8 mouse cellular contexts compared by ENCODE assay signal in the genomic region with DNA sequence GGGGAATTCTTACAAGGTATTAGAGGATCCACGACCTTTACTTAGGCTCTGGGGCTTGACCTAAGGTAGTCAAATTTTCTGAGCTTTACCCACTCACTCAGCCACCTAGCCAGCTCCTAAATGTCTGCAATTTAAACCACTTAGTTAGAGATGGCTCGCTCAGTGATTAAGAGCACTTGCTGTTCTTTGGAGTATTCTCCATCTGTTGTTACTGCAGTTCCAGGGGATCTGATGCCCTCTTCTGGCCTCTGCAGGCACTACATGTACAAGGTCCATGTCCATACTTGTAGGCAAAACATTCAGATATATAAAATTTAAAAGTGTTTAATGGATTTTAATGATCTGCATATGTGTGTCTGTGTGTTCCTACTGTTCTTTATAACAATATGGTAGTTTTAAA. TPM values are rescaled to one million over a fixed set of nuclear protein-coding genes. Genes with fewer than 3 reads are reported as not detected.
DNase-seq lines count a peak whose midpoint lies in the region; ATAC-seq and TF ChIP-seq lines count a peak whose summit lies in the region.

No protein-coding gene starts in this region.

- peak; percentile 78 for TF ChIP-seq RAD21 in CH12.LX (IDR thresholded peaks at IDR 0.05; ENCODE audit: low read depth, low read length)

- in situ Hi-C loops in CH12.LX (cut with MboI; ENCODE audit: low pct_ligation_motif_present, low pct_unique_long_range_greater_than_20kb, low sequenced_read_pairs) = loop anchor here (5.0 to 10.0 kb wide), 2 partner anchors 117 to 374 kb away; a partner anchor contains a TSS

- H3K9ac ChIP-seq in CH12.LX (ENCODE audit: insufficient read depth, low read depth) = no peak overlapping the region
- no peak overlapping the region for H3K9ac ChIP-seq in lung, postnatal 0 days (replicated peaks; ENCODE audit: low read depth)

- H3K36me3 ChIP-seq in CH12.LX (replicated peaks in 1 of 2; ENCODE audit: control insufficient read depth in 1 of 2, insufficient read depth in 1 of 2, low read length in 1 of 2) = no peaks in the 10 kb centered on the region
- no peaks in the 10 kb centered on the region for H3K36me3 ChIP-seq in lung, postnatal 0 days (ENCODE audit: insufficient read depth, low read length)

- 0 out of 2 replicates have a peak overlapping the region, but pooled peaks have one; percentile 27 for H3K4me2 ChIP-seq in CH12.LX (ENCODE audit: insufficient read depth, low read depth, poor library complexity, severe bottlenecking)
- no peak overlapping the region for H3K4me2 ChIP-seq in lung, postnatal 0 days (replicated peaks; ENCODE audit: low read depth, low read length)

- no peaks in the 10 kb centered on the region for H3K27me3 ChIP-seq in CH12.LX (replicated peaks)
- no peaks in the 10 kb centered on the region for H3K27me3 ChIP-seq in lung, postnatal 0 days (replicated peaks; ENCODE audit: insufficient read depth, low read length)

- ATAC-seq in lung, postnatal 0 days = peak; percentile 52

- dilution Hi-C loops in CH12.LX (cut with MboI; ENCODE audit: extremely low pct_ligation_motif_present, extremely low pct_unique_long_range_greater_than_20kb, low sequenced_read_pairs) = no loop called here

- no peak for TF ChIP-seq POLR2A in CH12.LX (IDR thresholded peaks at IDR 0.05; ENCODE audit: low read depth, low read length)

- peaks cover 7 to 15% of the 10 kb centered on the region in 2 experiments for H3K4me1 ChIP-seq in CH12.LX (ENCODE audit: control insufficient read depth in 1 of 2, insufficient read depth in 2 of 2)
- 0 out of 2 replicates have a peak, but pooled peaks cover 2% of the 10 kb centered on the region for H3K4me1 ChIP-seq in lung, postnatal 0 days (ENCODE audit: insufficient read depth, low read depth, low read length)

- H3K9me3 ChIP-seq in CH12.LX (replicated peaks; ENCODE audit: low read length) = peaks cover 12% of the 10 kb centered on the region
- H3K9me3 ChIP-seq in lung, postnatal 0 days (ENCODE audit: low read length) = no peaks in the 10 kb centered on the region

- WGBS in lung, postnatal 0 days = 23% methylated on average over 2 of the region's 2 CpGs

- H3K79me2 ChIP-seq in CH12.LX (replicated peaks; ENCODE audit: control insufficient read depth, extremely low read depth, insufficient read depth, poor library complexity, severe bottlenecking) = no peaks in the 10 kb centered on the region

- no peak overlapping the region for H3K4me3 ChIP-seq in CH12.LX (replicated peaks in 1 of 3; ENCODE audit: low read depth in 2 of 3, low read length in 2 of 3, poor library complexity in 1 of 3)
- no peak overlapping the region for H3K4me3 ChIP-seq in layer of hippocampus, adult 2 months
- H3K4me3 ChIP-seq in lung, postnatal 0 days (ENCODE audit: low read depth, low read length) = no peak overlapping the region

- intact Hi-C loops in heart, postnatal 14 days (cut with DNase I) = loop anchor here (1.0 kb wide), 1 partner anchor 118 kb away; no protein-coding TSS in a partner anchor

- H3K27ac ChIP-seq in CH12.LX (ENCODE audit: insufficient read depth, low read depth) = no peak overlapping the region
- H3K27ac ChIP-seq in layer of hippocampus, adult 2 months = no peak overlapping the region
- peak overlapping the region; percentile 93; the same call in 1 of the 2 replicates for H3K27ac ChIP-seq in lung, postnatal 0 days (ENCODE audit: low read length)

- no peak for TF ChIP-seq EP300 in CH12.LX (IDR thresholded peaks at IDR 0.05; ENCODE audit: low read length)
- TF ChIP-seq EP300 in lung, postnatal 0 days (IDR thresholded peaks at IDR 0.05) = peak; percentile 72

- peak; percentile 66 to 84 for TF ChIP-seq CTCF in CH12.LX (conservative IDR thresholded peaks at IDR 0.05 in 1 of 2, IDR thresholded peaks at IDR 0.05 in 1 of 2; ENCODE audit: low read depth in 2 of 2, low read length in 2 of 2)
- peak; percentile 96 for TF ChIP-seq CTCF in layer of hippocampus, adult 2 months (conservative IDR thresholded peaks at IDR 0.05)
- TF ChIP-seq CTCF in lung, postnatal 0 days (IDR thresholded peaks at IDR 0.05) = peak; percentile 93

- DNase-seq in CH12.LX (ENCODE audit: extremely low read depth) = peak; percentile 68
- DNase-seq in adrenal gland, adult (ENCODE audit: inconsistent age in 2 of 2, low spot score in 1 of 2) = peak; percentile 72 to 91
- DNase-seq in embryo, embryonic 10 days (ENCODE audit: low spot score) = peak; percentile 67
- DNase-seq in heart, postnatal 14 days = peak; percentile 74 to 81
- DNase-seq in layer of hippocampus, adult 2 months (ENCODE audit: low spot score in 2 of 2) = peak; percentile 71 to 78
- peak; percentile 91 for DNase-seq in lung, postnatal 0 days (ENCODE audit: low spot score)
- DNase-seq in right cerebral cortex, adult 18-20 months = peak; percentile 71
- DNase-seq in urinary bladder, postnatal 25 days (ENCODE audit: low spot score) = peak; percentile 63

TF ChIP-seq in CH12.LX, 34 proteins besides CTCF, POLR2A, EP300 and RAD21:
- TF ChIP-seq SMC3 (IDR thresholded peaks at IDR 0.05; ENCODE audit: low read depth, low read length) (peak; percentile 77), TBP (conservative IDR thresholded peaks at IDR 0.05; ENCODE audit: low read depth, low read length) (no peak), ZC3H11A (IDR thresholded peaks at IDR 0.05; ENCODE audit: low read depth, low read length) (peak; percentile 29), MXI1 (IDR thresholded peaks at IDR 0.05; ENCODE audit: low read depth, low read length) (no peak), JUND (conservative IDR thresholded peaks at IDR 0.05; ENCODE audit: low read depth, low read length) (no peak)

RNA-seq across cellular contexts. Expression of a gene that starts 24.3 kb away (rescaled TPM):
- total RNA-seq in CH12.LX (2012; rRNA removed) = 5.4 and 5.9 TPM in 2 replicates
- 4.2 and 4.6 TPM in 2 replicates for total RNA-seq in CH12.LX (2014; rRNA removed)
- polyA plus RNA-seq in CH12.LX (2012; ENCODE audit: insufficient read length, low read depth) = 4.9 and 5.3 TPM in 2 replicates
- total RNA-seq in heart, postnatal 14 days (2021) = 1 to 10 TPM; 2.8 to 3.2 TPM
- total RNA-seq in layer of hippocampus, adult 2 months (2021) = 1 to 10 TPM; 6.2 to 7.2 TPM
- polyA plus RNA-seq in lung, postnatal 0 days (2015; fragmentation: Nextera tagmentation; extraction: Ambion mirVana) = 13.7 and 14.8 TPM in 2 replicates

RNA-seq across cellular contexts. Expression of a gene that starts 41.6 kb away (rescaled TPM):
- 1.6 and 1.8 TPM in 2 replicates for total RNA-seq in CH12.LX (2012; rRNA removed)
- total RNA-seq in CH12.LX (2014; rRNA removed) = 0.74 and 1.3 TPM in 2 replicates
- polyA plus RNA-seq in CH12.LX (2012; ENCODE audit: insufficient read length, low read depth) = 1.3 and 1.4 TPM in 2 replicates
- total RNA-seq in heart, postnatal 14 days (2021) = 10 to 100 TPM; 46.3 to 48.9 TPM
- total RNA-seq in layer of hippocampus, adult 2 months (2021) = 1 to 10 TPM; 5.7 to 6.9 TPM
- polyA plus RNA-seq in lung, postnatal 0 days (2015; fragmentation: Nextera tagmentation; extraction: Ambion mirVana) = 177 and 239 TPM in 2 replicates

RNA-seq across cellular contexts. Expression of a gene that starts 56.1 kb away (rescaled TPM):
- total RNA-seq in CH12.LX (2012; rRNA removed) (not detected in 2 replicates), CH12.LX (2014; rRNA removed) (not detected in 2 replicates)
- polyA plus RNA-seq in CH12.LX (2012; ENCODE audit: insufficient read length, low read depth) = not detected in 2 replicates
- not detected for total RNA-seq in heart, postnatal 14 days (2021)
- not detected for total RNA-seq in layer of hippocampus, adult 2 months (2021)
- polyA plus RNA-seq in lung, postnatal 0 days (2015; fragmentation: Nextera tagmentation; extraction: Ambion mirVana) = not detected in 2 replicates

Comparison
In these comparisons a context has a peak if more than half of its experiments do, and no peak if none do; other contexts are left out.
1. RNA of a gene that starts 41.6 kb away (total RNA-seq): 46.3 to 48.9 TPM in heart, postnatal 14 days; 5.7 to 6.9 TPM in layer of hippocampus, adult 2 months and 0.74 to 1.8 TPM in CH12.LX; every median in the first group is over 4 times any median in the second.
2. Peak in every context shown above with its lines, with median percentiles within 50 percentile points of each other: DNase-seq and CTCF ChIP-seq.